Mouse (Mus musculus) embryonic fibroblast, embryonic 13.5 days (primary cell): ENCODE measurements around the gene Htr1f.

ENCODE experiments used
- CTCF ChIP-seq: IDR thresholded peaks from 2 replicates; pipeline ENCODE4 v1.5.1; 2011; ENCODE audit warnings: mild to moderate bottlenecking, control low read depth, low read length, moderate library complexity, borderline replicate concordance; ENCODE audit not compliant: insufficient read depth
- POLR2A ChIP-seq: IDR thresholded peaks from 2 replicates; pipeline ENCODE4 v1.6.1; 2011; ENCODE audit warnings: low read depth, mild to moderate bottlenecking, control low read depth, low read length, moderate library complexity

DNA sequence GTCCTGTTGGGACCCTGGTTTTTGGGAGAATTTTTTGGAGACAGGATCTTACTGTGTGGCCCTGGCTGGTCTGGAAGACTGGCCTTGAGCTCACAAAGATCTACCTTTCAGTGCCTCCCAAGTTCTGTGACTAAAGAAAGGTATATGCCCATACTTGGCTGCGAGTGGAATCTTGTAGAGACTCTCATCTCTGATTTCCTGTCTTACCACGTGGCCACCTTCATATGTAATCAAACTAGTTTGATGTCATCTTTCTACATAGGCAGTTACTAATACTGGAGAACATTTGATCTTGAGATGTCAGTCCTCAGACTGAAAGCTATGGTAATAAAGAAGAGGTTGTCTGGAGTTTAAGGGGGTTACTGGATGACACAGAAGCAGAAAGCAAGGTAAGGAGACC is 224.2 kb downstream of the Htr1f start:
- TF ChIP-seq POLR2A, result no peak
- no peak for TF ChIP-seq CTCF
